Mouse (Mus musculus) NIH3T3 (cell line): ENCODE measurements around the gene Scgb1a1.
"Not testable (repeated sequence)": the region's sequence is repeated elsewhere in the genome, so short reads cannot be mapped to it uniquely, and the experiment has no call there.

Experiments used
- DNase-seq: peaks from one replicate; pipeline ENCODE4 v3.0.0-alpha.2; 2012; ENCODE audit warnings: low read depth

Scgb1a1 gene

DNA sequence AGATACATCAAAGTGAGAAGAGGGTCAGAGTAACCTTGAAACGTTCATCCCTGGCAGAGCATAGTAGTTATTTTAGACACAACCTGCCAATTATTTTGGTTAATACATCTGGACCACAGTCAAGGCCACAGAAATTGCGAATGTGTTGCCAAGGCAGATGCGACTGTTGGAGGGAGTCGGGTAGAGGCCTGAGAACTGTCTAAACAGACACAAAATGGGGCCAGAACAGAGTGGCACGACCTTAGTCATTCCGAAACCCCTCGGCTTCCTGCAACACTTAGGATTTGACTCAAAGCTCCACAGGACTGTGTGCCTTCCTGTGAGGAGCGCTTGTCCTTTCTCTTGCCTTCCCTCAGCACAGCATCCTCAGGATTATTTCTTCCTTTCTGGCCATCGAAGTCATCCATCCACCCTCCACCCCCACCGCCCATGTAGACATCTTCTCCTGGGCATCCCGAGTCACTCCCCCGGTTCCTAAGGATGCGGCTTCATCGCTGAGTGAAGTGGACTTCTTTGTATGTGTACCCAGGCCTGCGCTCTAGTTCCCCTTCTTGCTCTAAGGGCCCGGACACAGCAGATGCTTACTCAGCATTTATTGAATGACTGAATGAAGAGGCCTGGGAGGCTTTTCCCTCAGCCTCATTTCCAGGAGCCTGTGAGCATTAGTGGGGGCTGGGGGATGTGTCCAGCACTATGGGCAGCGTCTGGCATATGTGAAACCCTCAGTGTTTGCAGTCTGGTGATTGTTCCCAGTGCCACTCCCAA is 12.7 kb upstream of the Scgb1a1 start:
- no peak for DNase-seq

DNA sequence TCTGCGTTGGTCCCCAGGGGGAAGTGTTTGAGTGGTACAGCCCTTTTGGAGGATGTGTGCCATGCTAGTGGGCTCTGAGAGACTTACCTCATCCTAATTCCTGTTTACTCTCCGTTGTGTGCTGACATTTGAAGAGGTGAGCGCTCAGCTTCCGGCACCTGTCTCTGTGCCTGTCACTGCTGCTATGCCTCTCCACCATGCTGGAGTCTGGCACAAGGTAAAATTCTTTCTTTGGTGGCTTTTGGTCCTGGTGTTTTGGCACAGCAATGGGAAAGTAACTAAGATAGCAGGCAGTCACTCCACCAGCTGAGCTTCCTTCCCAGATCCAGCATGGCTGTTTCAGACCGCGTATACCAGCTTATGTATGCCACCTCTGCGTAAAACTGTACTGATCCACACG is 12.0 kb upstream of the Scgb1a1 start:
- no peak for DNase-seq

DNA sequence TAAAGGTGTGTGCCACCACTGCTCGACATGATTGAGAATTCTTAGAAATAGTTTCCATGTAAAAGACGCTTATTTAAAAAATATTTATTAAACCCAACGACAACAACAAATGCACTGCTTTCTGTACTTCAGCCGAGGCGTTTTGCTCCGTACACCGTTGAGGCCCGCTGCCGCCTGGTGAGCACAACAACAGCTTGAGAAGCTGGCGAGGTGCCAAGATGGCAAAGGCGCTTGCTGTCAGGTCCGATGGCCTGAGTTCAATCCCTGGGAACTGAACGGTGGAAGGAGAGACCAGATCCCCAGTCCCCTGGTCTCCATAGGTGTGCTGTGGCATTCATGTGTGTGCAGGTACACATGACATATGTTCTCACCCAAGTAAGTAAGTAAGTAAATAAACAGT is 9.7 kb upstream of the Scgb1a1 start:
- DNase-seq = no peak

DNA sequence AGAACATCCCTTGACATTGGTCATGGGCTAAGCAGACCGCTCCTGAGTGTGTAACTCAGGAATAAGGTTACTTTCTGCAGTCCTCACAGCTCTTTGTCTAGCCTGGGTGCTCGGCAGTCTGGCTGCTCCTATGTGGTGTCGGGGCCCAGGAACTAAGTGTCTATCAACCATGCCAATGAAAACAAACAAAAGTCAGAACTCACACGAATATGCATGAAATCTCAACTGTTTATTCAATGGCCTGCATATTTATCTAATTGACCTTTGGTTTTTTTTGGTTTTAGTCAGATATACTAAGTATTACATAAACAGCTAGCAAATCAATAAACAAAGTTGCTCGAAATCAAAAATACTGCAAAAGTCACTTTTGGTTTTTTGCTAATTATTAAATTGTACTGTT is 7.4 kb upstream of the Scgb1a1 start:
- DNase-seq = peak; percentile 47

DNA sequence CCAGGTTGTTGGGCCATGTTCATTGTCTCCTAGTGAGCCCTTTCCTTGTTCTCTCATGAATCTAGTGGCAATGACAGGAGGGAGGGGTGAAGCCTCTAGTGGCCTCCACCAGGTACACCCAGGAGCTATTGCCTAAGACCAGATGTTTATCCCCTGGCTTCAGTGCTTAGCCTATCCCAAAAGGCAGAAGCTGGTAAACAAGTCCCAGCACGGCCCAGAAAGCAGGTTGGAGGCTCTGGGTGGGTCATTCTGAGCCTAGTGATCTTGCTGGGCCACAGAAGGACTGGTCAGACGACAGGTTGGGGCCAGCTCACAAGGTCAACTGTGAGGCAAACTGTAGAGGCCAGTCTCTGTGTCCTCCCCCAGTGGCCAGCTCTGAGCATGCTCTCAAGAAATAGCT is 3.0 kb upstream of the Scgb1a1 start:
- no peak for DNase-seq

DNA sequence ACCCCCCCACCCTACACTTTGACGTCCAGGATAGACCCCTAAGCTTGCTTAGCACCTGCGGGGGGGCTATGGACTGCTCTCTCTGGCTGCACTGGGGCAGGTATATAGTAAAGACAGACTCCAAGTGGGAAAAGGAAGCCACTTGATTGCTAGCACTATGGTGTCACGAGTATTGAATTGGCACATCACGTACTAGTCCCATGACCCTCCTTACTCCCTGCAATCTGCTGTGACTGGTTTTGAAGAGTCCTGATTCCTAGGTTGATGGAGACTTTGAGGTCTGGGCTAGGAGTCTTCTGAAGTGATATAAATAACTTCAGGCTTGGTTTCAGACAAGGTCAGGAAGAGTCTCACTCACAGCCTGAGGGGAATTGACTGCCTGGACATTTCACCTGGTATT is 2.4 kb upstream of the Scgb1a1 start:
- DNase-seq = no peak

DNA sequence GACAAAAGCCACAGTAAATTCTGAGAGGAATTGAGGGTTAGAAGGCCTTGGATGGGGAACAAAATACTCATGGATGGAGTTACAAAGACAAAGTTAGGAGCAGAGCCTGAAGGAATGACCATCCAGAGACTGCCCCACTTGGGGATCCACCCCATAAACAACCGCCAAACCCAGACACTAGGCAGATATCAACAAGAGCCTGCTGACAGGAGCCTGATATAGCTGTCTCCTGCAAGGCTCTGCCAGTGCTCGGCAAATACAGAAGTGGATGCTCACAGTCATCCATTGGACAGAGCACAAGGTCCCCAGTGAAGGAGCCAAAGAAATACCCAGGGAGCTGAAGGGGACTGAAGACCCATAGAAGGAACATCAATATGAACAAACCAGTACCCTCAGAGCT is 3.9 kb downstream of the Scgb1a1 start:
- DNase-seq = not testable (repeated sequence)

DNA sequence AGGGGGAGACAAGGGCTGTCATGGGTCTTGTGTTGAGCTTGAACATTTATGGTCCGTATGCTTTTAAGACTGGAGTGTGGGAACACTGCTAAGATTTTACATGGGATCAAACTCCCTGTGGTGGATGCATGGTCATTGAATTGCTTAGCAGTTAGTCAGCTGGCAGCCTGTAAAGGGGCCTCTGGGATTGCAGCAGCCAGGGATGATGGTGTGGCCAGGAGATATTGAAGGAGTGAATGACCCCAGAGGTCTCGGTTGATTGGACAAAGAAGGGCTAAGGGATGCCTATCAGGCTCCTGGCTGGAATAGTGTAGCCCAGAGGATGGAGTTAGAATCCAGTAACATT is 4.8 kb downstream of the Scgb1a1 start:
- peak; percentile 76 for DNase-seq

DNA sequence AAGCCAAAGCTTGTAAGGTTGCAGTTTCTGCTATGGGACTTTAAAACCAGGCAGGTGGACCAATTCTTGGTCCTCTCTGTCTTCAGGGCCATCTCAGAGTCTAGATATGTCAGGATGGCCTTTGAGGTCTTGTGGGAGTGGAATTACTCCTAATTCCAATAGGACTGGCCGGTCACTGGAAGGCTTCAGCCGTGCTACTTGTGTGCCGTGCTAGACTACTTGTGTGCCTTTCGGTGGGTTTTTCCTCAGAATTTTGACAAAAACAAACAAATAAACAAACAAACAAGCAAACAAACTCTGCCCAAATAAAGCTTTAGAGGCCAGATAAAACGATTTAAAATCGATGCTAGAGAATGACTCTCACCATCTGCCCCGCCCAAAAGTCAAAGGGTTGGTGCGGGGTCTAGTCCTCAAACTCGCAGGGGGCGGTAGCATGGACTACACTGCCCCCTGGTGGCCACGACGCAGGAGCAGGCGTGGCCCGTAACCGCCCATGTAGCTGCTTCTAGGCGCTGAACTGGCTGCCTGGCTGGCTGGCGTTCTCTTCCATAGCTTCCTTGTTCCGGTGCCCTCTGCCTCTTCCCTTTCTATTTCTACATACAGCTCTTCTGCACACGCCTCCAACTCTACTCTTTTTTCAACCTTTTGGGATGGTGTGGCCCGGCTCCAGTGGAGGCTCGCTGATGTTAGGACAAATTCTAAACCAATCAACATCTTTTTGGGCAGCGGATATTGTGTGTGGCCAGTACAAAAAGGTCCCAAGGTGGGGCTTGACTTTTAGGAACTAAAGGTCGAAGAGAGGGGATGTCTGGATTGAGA is 5.4 kb downstream of the Scgb1a1 start:
- peak; percentile 98 for DNase-seq

DNA sequence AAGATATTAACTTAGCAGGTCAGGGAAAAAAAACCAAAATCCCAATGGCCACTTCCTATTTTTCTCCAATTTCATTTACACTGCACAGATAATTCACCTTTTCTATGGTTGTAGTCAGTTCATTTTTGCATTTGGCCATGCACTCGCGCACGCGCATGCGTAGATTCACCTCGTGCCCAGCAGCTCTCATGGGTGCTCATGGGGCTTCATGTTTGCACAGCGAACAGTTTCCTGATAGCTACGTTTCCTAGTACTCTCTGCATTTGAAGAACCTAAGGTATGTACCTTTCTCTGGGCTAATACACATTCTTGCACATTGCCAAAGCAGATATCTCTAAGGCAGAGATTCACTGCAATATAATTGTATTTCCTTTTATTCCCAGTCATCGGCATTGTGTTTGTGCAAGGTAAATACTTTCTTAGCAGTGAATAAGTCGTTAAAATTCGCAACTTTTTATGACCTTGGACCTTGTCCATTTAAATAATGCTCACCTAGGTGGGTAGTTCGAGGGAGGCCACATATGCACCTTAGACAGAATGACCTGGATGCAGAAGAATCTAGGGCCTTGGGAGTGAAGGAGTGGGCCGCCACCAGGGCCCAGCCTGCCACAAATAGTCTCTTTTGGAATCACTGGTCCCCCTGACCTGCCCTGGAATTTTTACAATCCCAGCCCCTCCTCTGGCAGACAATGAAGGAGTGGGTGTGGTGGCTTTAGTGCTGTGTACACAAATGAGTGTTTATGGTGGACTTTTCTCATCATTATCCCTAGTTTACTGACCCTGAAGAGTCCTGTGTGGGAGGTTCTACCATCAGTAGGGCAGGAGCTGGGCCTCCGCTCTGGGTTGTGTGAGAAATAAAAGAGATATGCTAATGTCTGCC is 6.2 kb downstream of the Scgb1a1 start:
- DNase-seq = no peak

DNA sequence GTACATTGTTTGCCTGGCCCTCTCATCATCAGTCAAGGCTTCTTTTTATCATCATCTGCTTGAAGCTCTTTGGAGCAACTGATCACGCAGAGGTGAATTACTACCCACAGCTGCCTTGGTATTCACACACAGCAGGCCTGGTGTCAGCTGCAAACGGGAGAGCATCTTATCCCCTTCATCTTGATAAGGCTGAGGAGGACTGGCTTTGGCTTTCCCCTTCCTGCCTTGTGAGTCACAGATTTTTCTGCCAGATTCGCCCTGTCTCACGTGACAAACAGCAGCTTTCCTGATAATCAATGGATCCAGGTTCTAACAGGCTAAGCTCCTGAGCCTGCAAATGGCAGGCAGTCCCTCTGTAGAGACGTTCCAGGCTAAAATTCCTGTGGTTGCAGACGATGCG is 7.8 kb downstream of the Scgb1a1 start:
- peak; percentile 75 for DNase-seq

DNA sequence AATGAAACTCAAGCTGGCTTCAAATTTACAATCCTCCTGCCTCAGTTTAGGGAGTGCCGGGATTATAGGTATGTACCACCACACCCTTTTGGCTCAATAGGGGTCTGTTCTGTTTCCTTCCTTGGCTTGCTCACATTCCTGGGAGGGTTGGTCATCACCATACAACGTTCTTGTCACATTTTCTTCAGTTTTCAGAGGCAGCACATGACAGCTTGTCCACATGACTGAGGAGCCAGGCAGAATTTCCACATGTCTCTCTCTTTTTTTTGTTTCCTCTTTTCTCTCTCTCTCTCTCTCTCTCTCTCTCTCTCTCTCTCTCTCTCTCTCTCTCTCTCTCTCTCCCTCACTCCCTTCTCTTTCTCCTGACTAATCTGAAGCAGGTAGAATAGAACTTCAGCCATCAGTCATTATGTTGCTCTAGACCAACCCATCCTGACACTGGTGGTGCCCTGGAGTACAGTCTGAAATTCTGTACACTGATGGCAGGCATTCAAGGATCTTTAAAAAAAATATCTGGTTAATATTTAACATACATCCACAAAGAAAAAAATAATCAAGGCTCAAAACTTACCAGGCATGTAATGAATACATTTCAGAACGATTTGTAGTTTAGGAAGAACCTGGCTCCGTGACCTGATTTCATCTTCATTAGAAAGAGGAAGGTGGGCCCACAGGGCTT is 10.6 kb downstream of the Scgb1a1 start:
- DNase-seq = peak; percentile 49

DNA sequence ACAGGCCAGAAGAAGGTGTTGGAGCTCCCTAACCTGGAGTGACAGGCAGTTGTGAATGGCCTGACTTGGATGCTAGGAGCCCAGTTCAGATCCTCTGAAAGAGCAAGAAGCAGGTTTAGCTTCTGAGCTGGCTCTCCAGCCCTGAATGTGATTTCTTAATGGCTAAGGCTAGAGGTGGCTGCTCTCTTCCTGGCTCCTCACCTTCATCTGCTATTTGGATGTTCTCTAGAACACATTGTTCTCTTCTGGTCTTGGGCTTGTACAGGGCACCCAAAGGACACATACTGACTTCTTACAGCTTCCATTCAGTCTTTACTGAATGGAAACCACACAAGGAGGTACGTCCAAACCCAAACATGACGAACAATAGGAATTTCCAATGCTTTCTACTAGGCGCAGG is 11.7 kb downstream of the Scgb1a1 start:
- no peak for DNase-seq

DNA sequence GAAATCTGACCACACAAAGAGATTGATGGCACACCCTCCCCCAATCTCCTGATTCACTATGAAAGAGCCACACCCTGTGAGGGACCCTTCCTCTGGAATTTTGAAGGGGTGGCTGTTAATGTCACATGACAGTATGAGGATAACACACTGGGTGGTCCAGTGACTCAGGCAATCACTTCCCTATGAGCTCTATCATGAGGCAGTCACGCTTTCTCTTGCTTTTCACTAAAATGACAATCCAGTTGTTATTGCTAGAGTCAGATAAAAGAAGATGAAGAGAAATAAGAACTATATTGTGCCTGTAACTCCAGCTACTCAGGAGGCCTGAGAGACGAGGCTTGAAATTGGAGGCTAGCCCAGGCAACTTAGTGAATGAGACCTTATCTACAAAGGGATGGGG is 12.2 kb downstream of the Scgb1a1 start:
- DNase-seq = no peak

DNA sequence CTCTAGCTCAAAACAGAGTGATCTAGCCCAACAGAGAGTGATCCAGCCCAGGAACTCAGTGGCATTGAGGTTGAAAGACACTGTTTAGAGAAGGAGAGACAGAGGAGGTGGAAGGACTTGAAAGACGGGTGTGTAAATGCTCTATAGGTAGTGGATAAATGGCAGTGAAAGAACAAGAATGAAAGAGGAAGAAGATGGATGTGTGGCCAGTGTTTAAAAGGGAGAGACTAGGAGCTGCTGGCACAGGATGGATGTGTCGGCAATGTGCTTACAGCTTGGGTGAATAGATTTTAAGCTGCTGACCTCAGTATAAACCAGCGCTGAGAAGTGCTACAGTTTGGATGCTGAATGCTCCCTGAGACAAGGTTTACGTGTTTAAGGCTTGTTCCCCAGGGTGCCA is 13.3 kb downstream of the Scgb1a1 start:
- peak; percentile 51 for DNase-seq

DNA sequence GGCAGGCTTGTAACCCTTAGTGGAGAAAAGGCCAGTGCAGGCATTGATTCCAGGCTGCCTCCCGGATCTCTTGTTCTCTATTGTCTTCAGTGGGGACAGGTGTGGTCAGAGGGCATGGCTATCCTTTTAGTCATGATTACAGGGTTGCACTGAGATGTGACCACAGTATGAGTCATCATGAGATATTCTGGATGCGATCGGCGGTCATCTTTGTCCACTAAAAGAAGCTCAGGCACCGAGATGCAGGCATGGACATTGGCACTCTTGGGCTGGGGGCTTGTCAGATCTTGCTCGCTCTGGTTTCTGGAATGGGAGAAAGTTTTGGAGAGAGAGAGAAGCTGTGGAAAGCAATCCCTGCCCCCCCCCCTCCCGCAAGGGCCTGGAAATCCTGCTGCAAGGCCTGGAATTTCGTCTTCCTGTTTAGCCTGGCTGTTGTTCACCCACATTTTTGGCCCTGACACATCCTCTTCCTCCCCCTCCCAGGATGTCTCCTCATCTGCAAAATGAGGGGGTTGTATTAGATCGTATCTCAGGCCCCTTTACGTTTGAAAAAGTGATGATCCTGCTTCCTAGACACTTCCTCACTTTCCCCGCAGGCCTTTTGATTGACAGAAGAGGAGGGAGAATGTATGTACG is 13.9 kb downstream of the Scgb1a1 start:
- DNase-seq = peak; percentile 80

DNA sequence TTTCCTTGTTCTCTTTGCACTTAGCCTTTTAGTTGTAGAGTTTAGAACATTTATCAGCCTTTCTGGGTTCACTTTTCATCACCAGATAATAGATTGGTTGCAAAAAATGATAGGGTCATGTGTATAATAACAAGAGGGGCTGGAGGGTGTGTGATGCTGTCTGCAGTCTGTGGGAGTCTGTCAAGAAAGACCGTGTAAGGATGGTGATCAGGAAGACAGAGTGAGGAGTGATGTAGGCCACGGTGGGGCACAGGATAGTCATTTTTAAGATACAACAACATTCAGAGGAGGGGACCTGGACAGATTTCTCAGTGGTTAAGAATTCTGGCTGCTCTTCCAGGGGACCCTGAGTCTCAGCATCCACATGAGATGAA is 15.6 kb downstream of the Scgb1a1 start:
- peak; percentile 66 for DNase-seq

DNA sequence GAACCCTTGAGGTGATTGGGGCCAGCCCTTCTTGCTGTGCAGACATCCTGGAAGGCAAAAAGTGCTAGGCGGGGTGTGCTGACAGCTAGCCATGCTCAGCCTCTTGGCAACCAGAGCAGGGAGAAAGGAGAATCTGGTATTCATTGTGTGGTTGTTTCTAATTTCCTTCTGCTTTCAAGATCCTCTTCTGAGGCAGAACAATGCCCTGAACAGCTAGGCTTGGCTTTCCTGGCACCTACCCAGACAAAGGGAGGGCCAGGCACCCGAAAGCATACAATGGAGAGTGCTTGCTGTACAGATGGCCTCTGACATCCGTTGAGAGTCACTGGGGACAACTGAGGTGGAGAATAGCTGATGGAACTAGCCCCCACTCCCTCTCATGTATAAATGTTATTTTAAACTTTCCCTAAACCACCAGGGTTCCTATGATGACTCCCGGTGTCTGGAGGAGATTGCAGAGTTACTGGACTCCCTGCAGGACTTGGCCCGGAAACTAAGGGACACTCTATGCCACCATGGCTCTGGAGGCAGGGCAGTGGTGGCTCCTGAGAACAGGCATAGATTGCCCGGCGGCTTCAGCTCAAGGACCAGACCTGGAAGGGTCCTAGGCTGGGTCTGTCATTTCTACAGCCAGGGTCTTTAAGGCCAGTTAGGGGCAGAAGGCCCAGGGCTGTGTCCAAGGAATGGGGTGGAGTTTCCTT is 16.2 kb downstream of the Scgb1a1 start:
- peak; percentile 86 for DNase-seq

DNA sequence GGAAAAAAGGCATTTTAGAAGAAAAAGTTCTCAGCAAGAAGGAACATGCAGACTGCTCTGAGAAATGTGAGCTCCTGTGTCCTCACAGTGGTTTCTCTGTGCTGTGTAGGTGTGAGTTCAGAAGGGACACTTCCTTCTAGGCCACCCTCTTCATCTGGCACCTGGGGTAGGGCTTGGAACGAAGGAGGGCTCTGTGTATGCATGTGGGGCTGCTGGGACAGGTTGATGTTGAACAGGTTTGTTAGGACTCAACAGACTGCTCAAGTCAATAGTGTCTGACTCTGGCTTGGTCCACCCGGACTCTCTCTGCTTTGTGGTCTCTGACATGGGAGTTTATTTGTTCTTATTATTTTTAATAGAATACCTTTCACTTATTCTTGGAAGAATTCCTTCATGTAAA is 17.4 kb downstream of the Scgb1a1 start:
- no peak for DNase-seq

DNA sequence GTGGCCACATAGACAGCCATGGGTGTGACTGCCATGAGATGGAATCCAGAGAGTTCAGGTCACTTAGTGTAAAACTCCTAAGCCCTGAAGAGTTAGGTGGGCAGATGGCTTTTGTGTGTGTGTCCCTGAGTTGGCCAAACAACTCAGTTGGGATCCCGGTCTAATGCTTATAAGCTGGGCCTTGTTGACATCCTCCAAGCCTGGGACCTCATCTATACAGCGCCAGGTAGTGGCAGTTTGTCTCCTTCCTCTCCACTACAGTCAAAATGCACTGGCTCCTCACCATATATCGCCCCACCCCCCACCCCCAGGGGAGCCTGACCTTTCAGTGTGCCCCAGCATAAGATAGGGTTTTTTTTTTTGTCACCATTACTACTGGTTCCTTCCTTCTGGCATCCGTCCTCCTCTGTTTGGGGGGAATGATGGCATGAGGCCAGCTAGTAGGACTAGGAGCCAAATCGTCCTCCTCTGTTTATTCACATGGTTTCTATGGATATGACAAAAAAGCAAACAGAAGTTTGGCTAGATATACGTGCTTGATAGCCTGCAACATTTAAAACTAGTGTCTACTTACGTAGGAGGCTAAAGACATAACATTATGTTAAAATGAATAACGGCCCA is 18.0 kb downstream of the Scgb1a1 start:
- DNase-seq = peak; percentile 44

DNA sequence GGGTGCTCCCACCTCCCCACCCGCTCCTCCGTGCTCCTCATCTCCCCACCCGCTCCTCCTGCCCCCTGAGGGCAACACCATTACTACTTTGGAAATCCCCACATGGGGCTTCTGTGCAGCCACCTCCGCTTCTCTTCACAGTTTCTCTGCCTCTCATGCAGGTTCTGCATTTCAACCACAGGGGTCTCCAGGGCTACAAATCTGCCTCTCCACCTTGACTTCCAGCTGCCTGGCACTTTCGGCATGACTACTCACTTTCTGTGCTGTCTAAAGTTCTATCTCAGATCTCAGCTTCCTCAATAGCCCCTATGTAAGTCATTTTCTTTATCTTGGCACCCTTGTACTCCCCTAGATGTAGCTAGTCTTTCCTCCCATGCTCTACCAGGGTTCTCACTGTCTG is 20.5 kb downstream of the Scgb1a1 start:
- DNase-seq = no peak
